Mouse (Mus musculus) thymus, adult 2 months (tissue): ENCODE measurements around the gene Zfand3.

Experiments used
- CTCF ChIP-seq: fragments of 200-500 bp; IDR thresholded peaks from 2 replicates; pipeline ENCODE4 v1.5.1; 2012; ENCODE audit warnings: mild to moderate bottlenecking, control low read depth, low read length, moderate library complexity, borderline replicate concordance; ENCODE audit not compliant: control insufficient read depth, poor library complexity, insufficient read depth; ENCODE audit errors: extremely low read depth
- POLR2A ChIP-seq: fragments of 200-500 bp; IDR thresholded peaks from 2 replicates; pipeline ENCODE4 v1.6.1; 2012; ENCODE audit warnings: mild to moderate bottlenecking, low read length, control low read depth, moderate library complexity; ENCODE audit not compliant: control insufficient read depth, poor library complexity, insufficient read depth; ENCODE audit errors: extremely low read depth

GRCm38 (mm10) chr17:30084007-30084406 lies 79.5 kb downstream of the Zfand3 start:
- no peak for TF ChIP-seq CTCF
- no peak for TF ChIP-seq POLR2A
